Mouse (Mus musculus): ENCODE data around the gene Zbtb20.

DNA sequence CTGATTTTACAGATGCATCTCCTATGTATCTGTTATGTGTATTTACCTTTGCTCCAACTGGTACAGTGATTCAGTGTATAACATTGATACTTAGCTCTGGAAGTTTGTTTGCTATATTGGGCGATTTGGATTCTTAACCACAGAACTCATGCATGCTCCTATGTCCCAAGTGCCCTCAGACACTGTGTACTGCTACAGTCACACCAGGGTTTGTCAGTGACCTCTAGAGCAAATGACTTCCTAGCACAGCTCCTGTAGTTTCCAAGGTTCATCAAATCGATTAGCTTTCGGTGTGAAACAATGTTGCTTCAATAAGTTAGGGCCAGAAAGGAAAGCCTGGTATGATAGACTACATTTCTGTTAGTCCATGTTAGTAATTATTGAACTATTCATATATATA is 489.6 kb downstream of the Zbtb20 start:
- TF ChIP-seq CTCF (IDR thresholded peaks at IDR 0.05; ENCODE audit: low read depth): no peak
- TF ChIP-seq EP300 (IDR thresholded peaks at IDR 0.05; ENCODE audit: low read depth): no peak

Data from liver, embryonic 14.5 days (tissue).